Mouse (Mus musculus) gastrocnemius, adult 2 months (tissue): ENCODE data around the gene Il17ra. TPM values are rescaled to one million over a fixed set of nuclear protein-coding genes. Genes with fewer than 3 reads are reported as not detected.

Source experiments
- DNase-seq: peaks from one replicate; pipeline ENCODE4 v3.0.0; 2022
- H3K27ac ChIP-seq: fragments of 200-600 bp; 2 replicates; pipeline ENCODE4 v1.8.1; 2022; ENCODE audit warnings: mild to moderate bottlenecking
- H3K4me3 ChIP-seq: fragments of 200-600 bp; 2 replicates; pipeline ENCODE4 v1.8.1; 2022; ENCODE audit warnings: mild to moderate bottlenecking, moderate library complexity
- CTCF ChIP-seq: fragments of 200-600 bp; IDR thresholded peaks from 2 replicates; pipeline ENCODE4 v1.8.1; 2022; ENCODE audit warnings: antibody characterized with exemption, mild to moderate bottlenecking, moderate library complexity
- intact Hi-C: fragments of 180-260 bp; cut with DNase I; formaldehyde crosslinking; loops from one replicate; pipeline ENCODE4 v1.15.1; 2025
- long read RNA-seq, 2 experiments: library from polyadenylated mRNA; stranded (forward); transcript quantifications; one replicate each; pipeline ENCODE4 v2.0.0; 2021
- total RNA-seq, 2 experiments: library from RNA; stranded (reverse); gene quantifications; 2 replicates each; pipeline ENCODE4 v1.2.3; 2021

Gene Il17ra
- total RNA-seq = 1 to 10 TPM in 1 of 2 experiments, under 1 TPM in 1; 0.99 to 2.0 TPM
- long read RNA-seq, experiment 1, partial matches to known transcripts = 0 of 1 reads
- long read RNA-seq, experiment 1, other reads (novel, unspliced or antisense) = 1 of 1 reads
- long read RNA-seq, experiment 2, partial matches to known transcripts = 1 of 1 reads
- long read RNA-seq, experiment 2, other reads (novel, unspliced or antisense) = 0 of 1 reads

GRCm38 (mm10) chr6:120463086-120463871 is at the start of gene Il17ra:
TSS of gene Il17ra (plus strand) at chr6:120463247.
- intact Hi-C loops = no loop called here
- H3K27ac ChIP-seq = peak within 1 kb of the TSS; percentile 79
- peak; percentile 80 for DNase-seq
- H3K4me3 ChIP-seq = peak within 1 kb of the TSS; percentile 86
- TF ChIP-seq CTCF = no peak

GRCm38 (mm10) chr6:120438161-120438560 is 24.9 kb upstream of the Il17ra start:
- Histone ChIP-seq H3K4me3 (no peak overlapping the region), H3K27ac (peak overlapping the region; percentile 20; the same call in 1 of the 2 replicates)
- intact Hi-C loops = loop anchor here (5.0 kb wide), 1 partner anchor 44 kb away; no protein-coding TSS in a partner anchor
- no peak for DNase-seq
- TF ChIP-seq CTCF = no peak

GRCm38 (mm10) chr6:120442171-120442749 is 20.8 kb upstream of the Il17ra start:
- intact Hi-C loops = no loop called here
- Histone ChIP-seq H3K4me3 (no peak overlapping the region), H3K27ac (peak overlapping the region; percentile 81)
- no peak for DNase-seq
- TF ChIP-seq CTCF = no peak

- intact Hi-C loops = no loop called here
- H3K4me3 ChIP-seq = peak overlapping the region; percentile 36
- no peak for DNase-seq
- H3K27ac ChIP-seq = peak overlapping the region; percentile 81
- TF ChIP-seq CTCF = no peak
Measured at GRCm38 (mm10) chr6:120443363-120444355, 19.4 kb upstream of the Il17ra start.

- Histone ChIP-seq H3K4me3 (no peak overlapping the region), H3K27ac (no peak overlapping the region)
- no peak for DNase-seq
- intact Hi-C loops = no loop called here
- TF ChIP-seq CTCF = no peak
Measured at GRCm38 (mm10) chr6:120450208-120450607, 12.8 kb upstream of the Il17ra start.

- intact Hi-C loops = no loop called here
Measured at GRCm38 (mm10) chr6:120452384-120453102, 10.5 kb upstream of the Il17ra start.

GRCm38 (mm10) chr6:120453103-120453445 is 10.0 kb upstream of the Il17ra start:
- no peak for TF ChIP-seq CTCF
- intact Hi-C loops = no loop called here
- Histone ChIP-seq H3K27ac (no peak overlapping the region), H3K4me3 (no peak overlapping the region)
- DNase-seq = no peak

More at GRCm38 (mm10) chr6:120452384-120453102, 10.5 kb upstream of the Il17ra start:
- Histone ChIP-seq H3K4me3 (no peak overlapping the region), H3K27ac (no peak overlapping the region)
- DNase-seq = no peak
- TF ChIP-seq CTCF = no peak

- Histone ChIP-seq H3K27ac (no peak overlapping the region), H3K4me3 (no peak overlapping the region)
- DNase-seq = no peak
- intact Hi-C loops = no loop called here
- TF ChIP-seq CTCF = no peak
Measured at GRCm38 (mm10) chr6:120453556-120453955, 9.5 kb upstream of the Il17ra start.

GRCm38 (mm10) chr6:120454627-120455077 is 8.4 kb upstream of the Il17ra start:
- DNase-seq = peak; percentile 34
- Histone ChIP-seq H3K4me3 (peak overlapping the region; percentile 26), H3K27ac (no peak overlapping the region)
- intact Hi-C loops = no loop called here
- no peak for TF ChIP-seq CTCF

- H3K27ac ChIP-seq = no peak overlapping the region
- peak; percentile 50 for TF ChIP-seq CTCF
- no peak overlapping the region for H3K4me3 ChIP-seq
- intact Hi-C loops = no loop called here
- no peak for DNase-seq
Measured at GRCm38 (mm10) chr6:120457074-120457473, 6.0 kb upstream of the Il17ra start.

GRCm38 (mm10) chr6:120457751-120458150 is 5.3 kb upstream of the Il17ra start:
- no peak overlapping the region for H3K4me3 ChIP-seq
- no peak for TF ChIP-seq CTCF
- H3K27ac ChIP-seq = no peak overlapping the region
- intact Hi-C loops = no loop called here
- DNase-seq = no peak
